Mouse (Mus musculus) large intestine, adult 2 months (tissue): ENCODE measurements at regions not wholly inside any gene's neighbourhood (a gene's known extent, or its start where the extent isn't known, plus 50 kb on each side); places are given as distances from the start of the nearest gene placed in this dataset.

ENCODE experiments used
- DNase-seq: peaks from one replicate; pipeline ENCODE4 v3.0.0-alpha.2; 2012; ENCODE audit warnings: low read depth, low spot score
- WGBS: fragments of 180-500 bp; shearing (Covaris S2); methylation state at CpG from one replicate; pipeline ENCODE4 v1.1.7; 2018; 5-methylcytosine and 5-hydroxymethylcytosine counted together

DNA sequence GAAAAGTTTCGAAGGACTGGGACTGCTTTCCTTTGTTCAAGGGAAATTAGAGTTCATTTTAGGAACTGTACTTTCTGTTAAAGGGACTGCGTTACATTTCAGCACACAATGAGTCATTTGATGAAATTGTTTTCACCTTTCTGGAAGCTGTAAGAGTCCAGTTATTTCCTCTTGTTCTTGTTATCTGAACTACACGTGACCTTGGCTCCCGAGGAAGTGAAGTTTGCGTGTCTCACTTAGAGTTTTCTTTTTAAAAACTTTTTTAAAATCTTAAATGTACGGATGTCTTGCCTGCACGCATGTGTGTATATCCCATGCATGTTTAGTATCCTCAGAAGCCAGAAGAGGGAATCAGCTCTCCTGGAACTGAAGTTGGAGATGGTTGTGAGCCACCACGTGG is 52.6 kb upstream of the Fxr1 start:
- WGBS = 49% methylated on average over 8 of the region's 8 CpGs
- no peak for DNase-seq
